Mouse (Mus musculus): ENCODE measurements around the gene Olfr1441. TPM values are rescaled to one million over a fixed set of nuclear protein-coding genes. Genes with fewer than 3 reads are reported as not detected.

Gene Olfr1441
- polyA plus RNA-seq (2014; fragmentation: Illumina TruSeq; extraction: RNeasy Lipid Tissue Mini Kit (QIAGEN cat#74804); ENCODE audit: low read depth, low replicate concordance), result not detected

DNA sequence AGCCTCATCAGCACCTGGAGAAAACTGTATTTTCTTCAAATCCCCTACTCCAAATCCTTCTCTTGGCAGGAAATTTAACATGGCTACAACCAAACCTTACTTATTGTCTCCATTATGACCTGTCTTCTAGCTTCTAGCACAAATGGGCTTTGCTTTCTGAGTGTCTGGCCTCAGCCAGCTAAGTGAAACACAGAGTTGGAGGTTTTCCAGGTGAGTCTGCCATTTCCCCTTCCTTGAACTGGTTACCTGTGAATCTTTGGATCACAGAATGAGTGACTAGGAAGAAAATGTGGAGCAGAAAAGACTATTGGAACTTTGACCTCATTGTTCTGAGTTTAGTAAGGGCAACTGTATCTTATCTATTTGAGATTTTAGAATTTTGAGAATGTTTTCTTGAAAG, at the start of gene Olfr1441:
Gene Olfr1441, plus strand, starts transcription at position 73 of the 400 bp plus-strand sequence.

DNA sequence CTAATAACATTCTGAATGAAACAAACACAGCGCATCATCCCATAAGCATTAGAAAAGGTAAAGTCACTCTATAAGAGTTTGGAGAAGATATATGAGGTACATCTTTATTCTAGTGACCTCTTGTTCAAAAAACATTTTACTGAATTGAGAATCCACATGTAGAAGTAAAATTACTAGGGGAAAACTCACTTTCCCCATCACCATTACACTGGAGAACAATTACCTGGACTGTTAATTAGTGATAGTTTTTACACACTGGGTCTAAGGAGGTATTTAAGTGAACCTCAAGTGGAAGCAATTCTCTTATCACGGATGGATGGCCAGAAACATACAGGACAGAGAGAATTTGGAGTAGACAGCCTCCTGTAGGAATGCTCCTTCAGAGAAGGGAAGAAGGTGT, 30.3 kb upstream of the Olfr1441 start, which contains the start of gene Olfr1440:
Gene Olfr1440, plus strand, starts transcription at position 301 of the 400 bp plus-strand sequence.

DNA sequence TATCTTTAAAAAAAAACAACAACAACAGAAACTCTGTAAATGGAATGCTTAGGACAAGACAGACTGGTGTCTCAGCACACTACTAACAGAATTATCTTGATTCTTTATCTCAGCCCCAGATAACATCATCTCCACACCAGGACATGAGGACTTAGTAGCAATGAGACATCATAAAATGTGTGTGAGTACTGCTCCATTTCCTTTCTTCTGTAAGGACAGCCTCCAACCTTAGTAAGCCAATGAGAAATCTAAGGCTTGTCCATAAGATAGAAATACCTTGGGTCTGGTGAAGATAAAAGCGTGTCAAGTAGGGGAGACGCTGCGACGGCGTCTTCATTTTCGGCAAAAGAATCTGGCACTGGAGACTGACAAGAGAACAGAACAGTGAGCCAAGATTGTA, 10.4 kb downstream of the Olfr1441 start, which contains the start of gene Pfpl:
Gene Pfpl, plus strand, starts transcription at position 301 of the 400 bp plus-strand sequence.

DNA sequence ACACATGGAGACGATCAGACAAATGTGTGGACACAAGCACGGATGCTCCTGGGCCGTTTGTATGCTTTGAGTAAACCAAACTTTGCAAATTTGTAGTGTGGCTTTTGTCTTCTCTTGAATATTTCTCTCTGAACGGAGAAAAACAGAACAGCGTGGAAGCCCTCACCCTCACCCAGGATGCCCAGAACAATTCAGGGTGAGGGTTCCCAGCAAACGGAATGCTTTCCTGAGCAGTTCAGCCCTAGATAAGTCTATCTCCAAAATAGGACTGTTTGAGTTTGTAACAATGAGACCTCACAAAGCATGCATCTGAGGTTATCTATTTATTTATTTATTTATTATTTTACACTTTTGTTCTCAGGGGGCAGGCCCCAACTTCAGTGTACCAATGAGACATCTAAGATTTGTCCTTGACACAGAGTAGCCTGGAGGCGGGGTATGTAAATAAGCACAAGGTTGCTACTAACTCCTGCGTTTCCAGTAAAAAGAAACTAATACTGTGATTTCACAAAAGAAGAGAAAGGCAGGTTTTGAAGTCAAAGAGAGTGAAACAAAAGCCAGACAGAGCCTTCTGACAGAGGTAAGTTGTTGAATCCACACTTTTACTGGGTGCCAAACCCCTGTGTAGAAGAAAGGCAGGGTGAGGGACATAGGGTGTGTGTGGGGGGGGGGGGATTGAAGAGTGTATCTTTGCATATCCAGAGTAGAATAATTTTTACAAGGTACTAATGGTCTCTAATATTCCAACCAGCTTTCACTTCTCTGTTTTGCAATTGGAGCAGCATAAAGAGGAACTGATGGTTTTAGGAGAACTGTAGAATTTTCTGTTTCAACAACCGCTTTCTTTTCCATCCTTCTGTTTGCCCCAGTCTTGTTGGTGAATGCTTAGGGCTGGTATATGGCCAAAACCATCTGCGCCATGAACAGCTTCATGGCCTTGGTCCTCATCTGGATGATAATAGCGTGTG, 43.3 kb downstream of the Olfr1441 start, which contains the start of gene Mpeg1:
Gene Mpeg1, plus strand, starts transcription at position 498 of the 968 bp plus-strand sequence.

Other genes with a start within 250 kb of the Olfr1441 start
- not detected for gene Olfr1555-ps1, start 247.3 kb upstream of the Olfr1441 start, polyA plus RNA-seq (2014; fragmentation: Illumina TruSeq; extraction: RNeasy Lipid Tissue Mini Kit (QIAGEN cat#74804); ENCODE audit: low read depth, low replicate concordance)
- not detected for gene Olfr1431, start 216.8 kb upstream of the Olfr1441 start, polyA plus RNA-seq (2014; fragmentation: Illumina TruSeq; extraction: RNeasy Lipid Tissue Mini Kit (QIAGEN cat#74804); ENCODE audit: low read depth, low replicate concordance)
- gene Olfr1432, start 184.8 kb upstream of the Olfr1441 start, polyA plus RNA-seq (2014; fragmentation: Illumina TruSeq; extraction: RNeasy Lipid Tissue Mini Kit (QIAGEN cat#74804); ENCODE audit: low read depth, low replicate concordance), result not detected
- gene Olfr262, start 175.8 kb upstream of the Olfr1441 start, polyA plus RNA-seq (2014; fragmentation: Illumina TruSeq; extraction: RNeasy Lipid Tissue Mini Kit (QIAGEN cat#74804); ENCODE audit: low read depth, low replicate concordance), result not detected
- gene Olfr235, start 156.4 kb upstream of the Olfr1441 start, polyA plus RNA-seq (2014; fragmentation: Illumina TruSeq; extraction: RNeasy Lipid Tissue Mini Kit (QIAGEN cat#74804); ENCODE audit: low read depth, low replicate concordance), result not detected
- not detected for gene Olfr1434, start 137.6 kb upstream of the Olfr1441 start, polyA plus RNA-seq (2014; fragmentation: Illumina TruSeq; extraction: RNeasy Lipid Tissue Mini Kit (QIAGEN cat#74804); ENCODE audit: low read depth, low replicate concordance)
- gene Olfr1436, start 118.3 kb upstream of the Olfr1441 start, polyA plus RNA-seq (2014; fragmentation: Illumina TruSeq; extraction: RNeasy Lipid Tissue Mini Kit (QIAGEN cat#74804); ENCODE audit: low read depth, low replicate concordance), result not detected
- gene Olfr1437, start 92.3 kb upstream of the Olfr1441 start, polyA plus RNA-seq (2014; fragmentation: Illumina TruSeq; extraction: RNeasy Lipid Tissue Mini Kit (QIAGEN cat#74804); ENCODE audit: low read depth, low replicate concordance), result not detected
- gene Olfr1438-ps1, start 81.5 kb upstream of the Olfr1441 start, polyA plus RNA-seq (2014; fragmentation: Illumina TruSeq; extraction: RNeasy Lipid Tissue Mini Kit (QIAGEN cat#74804); ENCODE audit: low read depth, low replicate concordance), result not detected
- gene Olfr1440, start 30.2 kb upstream of the Olfr1441 start, polyA plus RNA-seq (2014; fragmentation: Illumina TruSeq; extraction: RNeasy Lipid Tissue Mini Kit (QIAGEN cat#74804); ENCODE audit: low read depth, low replicate concordance), result not detected
- gene Pfpl, start 10.5 kb downstream of the Olfr1441 start, polyA plus RNA-seq (2014; fragmentation: Illumina TruSeq; extraction: RNeasy Lipid Tissue Mini Kit (QIAGEN cat#74804); ENCODE audit: low read depth, low replicate concordance), result not detected
- 28.1 TPM for gene Mpeg1, start 43.3 kb downstream of the Olfr1441 start, polyA plus RNA-seq (2014; fragmentation: Illumina TruSeq; extraction: RNeasy Lipid Tissue Mini Kit (QIAGEN cat#74804); ENCODE audit: low read depth, low replicate concordance)
- 35.6 TPM for gene Dtx4, start 84.0 kb downstream of the Olfr1441 start, polyA plus RNA-seq (2014; fragmentation: Illumina TruSeq; extraction: RNeasy Lipid Tissue Mini Kit (QIAGEN cat#74804); ENCODE audit: low read depth, low replicate concordance)
- 5.8 TPM for gene Fam111a, start 128.3 kb downstream of the Olfr1441 start, polyA plus RNA-seq (2014; fragmentation: Illumina TruSeq; extraction: RNeasy Lipid Tissue Mini Kit (QIAGEN cat#74804); ENCODE audit: low read depth, low replicate concordance)
- gene Gm4952, start 182.5 kb downstream of the Olfr1441 start, polyA plus RNA-seq (2014; fragmentation: Illumina TruSeq; extraction: RNeasy Lipid Tissue Mini Kit (QIAGEN cat#74804); ENCODE audit: low read depth, low replicate concordance), result not detected
- gene Glyat, start 215.9 kb downstream of the Olfr1441 start, polyA plus RNA-seq (2014; fragmentation: Illumina TruSeq; extraction: RNeasy Lipid Tissue Mini Kit (QIAGEN cat#74804); ENCODE audit: low read depth, low replicate concordance), result 0.79 TPM